Comparison of ENCODE assay signal across 14 mouse cellular contexts in the genomic region with DNA sequence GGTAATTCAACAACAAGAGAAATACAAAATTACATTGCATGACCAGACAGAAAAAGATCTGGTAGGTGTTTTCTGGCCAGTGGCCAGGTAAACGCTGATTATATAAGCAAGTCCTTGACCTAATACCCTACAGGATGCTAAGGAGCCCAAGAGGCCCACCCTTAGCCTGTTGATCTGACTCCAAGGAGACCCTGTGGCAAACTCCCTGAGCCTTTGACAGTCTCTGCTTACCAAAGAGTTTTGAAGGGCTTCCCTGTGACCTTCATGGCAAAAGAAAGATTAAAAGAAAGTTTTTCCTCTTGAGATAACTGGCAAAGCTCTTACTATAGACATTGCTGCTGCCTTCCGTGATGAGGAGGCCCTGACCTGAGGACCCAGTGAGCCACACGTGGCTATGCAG.
"Had no signal": no experiment of that assay in that cellular context is flagged by ENCODE, and none has a peak within 500 bp of the region (broad histone marks: within the 10 kb centered on the region; RNA-seq: fewer than 3 reads in every experiment).

No protein-coding gene starts in this region.

- H3K36me3 ChIP-seq: neural tube, embryonic 15.5 days; stomach, embryonic 15.5 days had no signal

- H3K9me3 ChIP-seq: neural tube, embryonic 15.5 days; stomach, embryonic 15.5 days had no signal

- DNase-seq: right cerebral cortex, adult 18-20 months; right cerebral cortex, postnatal 14 days; right cerebral cortex, postnatal 25 days; right cerebral cortex, postnatal 4 days; spleen, adult 18-20 months; thymus, adult 18-20 months; thymus, adult 2 months; thymus, postnatal 14 days; thymus, postnatal 25 days; thymus, postnatal 36 days; thymus, postnatal 4 days had no signal

- H3K4me1 ChIP-seq: stomach, embryonic 15.5 days had no signal

- H3K4me3 ChIP-seq: neural tube, embryonic 15.5 days; stomach, embryonic 15.5 days had no signal

- H3K27ac ChIP-seq: neural tube, embryonic 15.5 days; stomach, embryonic 15.5 days; stomach, postnatal 0 days had no signal

- H3K27me3 ChIP-seq: neural tube, embryonic 15.5 days; stomach, embryonic 15.5 days had no signal
